Mouse (Mus musculus): ENCODE measurements around the gene Ypel3. TPM values are rescaled to one million over a fixed set of nuclear protein-coding genes. Genes with fewer than 3 reads are reported as not detected.

The Ypel3 gene
- total and polyA plus RNA-seq, 3 experiments = 33.9 to 44.0 (median 38.9) TPM

GRCm38 (mm10) chr7:126797411-126798126, 20.8 kb downstream of the Ypel3 start, which contains the start of gene Fam57b:
Gene Fam57b, plus strand, starts transcription at chr7:126797668.
- peak within 1 kb of the TSS; percentile 99 for H3K27ac ChIP-seq (ENCODE audit: insufficient read depth, low read depth)
- no peak for DNase-seq (ENCODE audit: extremely low read depth)
- peak within 1 kb of the TSS; percentile 80 to 100 (median 95) for H3K4me3 ChIP-seq (replicated peaks in 1 of 3; ENCODE audit: low read depth in 2 of 3, low read length in 2 of 3, poor library complexity in 1 of 3)
- peaks cover 6 to 55% of the 10 kb centered on the region in 2 experiments; a peak in 3 of 4 replicates for H3K4me1 ChIP-seq (ENCODE audit: control insufficient read depth in 1 of 2, insufficient read depth in 2 of 2)
- H3K9ac ChIP-seq (ENCODE audit: insufficient read depth, low read depth) = peak within 1 kb of the TSS; percentile 96
- in situ Hi-C loops (cut with MboI; ENCODE audit: low pct_ligation_motif_present, low pct_unique_long_range_greater_than_20kb, low sequenced_read_pairs) (no loop called here), dilution Hi-C loops (cut with MboI; ENCODE audit: extremely low pct_ligation_motif_present, extremely low pct_unique_long_range_greater_than_20kb, low sequenced_read_pairs) (no loop called here)
- H3K9me3 ChIP-seq (replicated peaks; ENCODE audit: low read length) = no peaks in the 10 kb centered on the region
- peak within 1 kb of the TSS; percentile 71 for H3K4me2 ChIP-seq (ENCODE audit: insufficient read depth, low read depth, poor library complexity, severe bottlenecking)
- peaks cover 26% of the 10 kb centered on the region for H3K79me2 ChIP-seq (replicated peaks; ENCODE audit: control insufficient read depth, extremely low read depth, insufficient read depth, poor library complexity, severe bottlenecking)
- TF ChIP-seq CTCF (conservative IDR thresholded peaks at IDR 0.05 in 1 of 2, IDR thresholded peaks at IDR 0.05 in 1 of 2; ENCODE audit: low read depth in 2 of 2, low read length in 2 of 2) = no peak
- no peak for TF ChIP-seq ZNF384 (IDR thresholded peaks at IDR 0.05; ENCODE audit: low read depth, low read length)
- no peaks in the 10 kb centered on the region for H3K27me3 ChIP-seq (replicated peaks)
- peaks cover 30 to 48% of the 10 kb centered on the region in 2 experiments for H3K36me3 ChIP-seq (replicated peaks in 1 of 2; ENCODE audit: control insufficient read depth in 1 of 2, insufficient read depth in 1 of 2, low read length in 1 of 2)

GRCm38 (mm10) chr7:126798127-126799049, 21.6 kb downstream of the Ypel3 start:
- H3K36me3 ChIP-seq (replicated peaks in 1 of 2; ENCODE audit: control insufficient read depth in 1 of 2, insufficient read depth in 1 of 2, low read length in 1 of 2) = peaks cover 30 to 49% of the 10 kb centered on the region in 2 experiments
- peaks cover 6 to 48% of the 10 kb centered on the region in 2 experiments; a peak in 3 of 4 replicates for H3K4me1 ChIP-seq (ENCODE audit: control insufficient read depth in 1 of 2, insufficient read depth in 2 of 2)

More at GRCm38 (mm10) chr7:126798127-126799049, 21.6 kb downstream of the Ypel3 start:
- peak overlapping the region; percentile 80 to 100 (median 95) for H3K4me3 ChIP-seq (replicated peaks in 1 of 3; ENCODE audit: low read depth in 2 of 3, low read length in 2 of 3, poor library complexity in 1 of 3)
- dilution Hi-C loops (cut with MboI; ENCODE audit: extremely low pct_ligation_motif_present, extremely low pct_unique_long_range_greater_than_20kb, low sequenced_read_pairs) = no loop called here
- in situ Hi-C loops (cut with MboI; ENCODE audit: low pct_ligation_motif_present, low pct_unique_long_range_greater_than_20kb, low sequenced_read_pairs) = no loop called here
- peak; percentile 59 for DNase-seq (ENCODE audit: extremely low read depth)
- TF ChIP-seq POLR2A (IDR thresholded peaks at IDR 0.05; ENCODE audit: low read depth, low read length) = no peak
- TF ChIP-seq MAFK (IDR thresholded peaks at IDR 0.05; ENCODE audit: insufficient replicate concordance, low read length) = peak; percentile 71; the same call in 1 of the 2 replicates
- TF ChIP-seq BHLHE40 (IDR thresholded peaks at IDR 0.05; ENCODE audit: low read depth, low read length) = peak; percentile 90
- no peak for TF ChIP-seq E2F4 (IDR thresholded peaks at IDR 0.05; ENCODE audit: insufficient replicate concordance, low read depth, low read length)
- TF ChIP-seq KAT2A (IDR thresholded peaks at IDR 0.05; ENCODE audit: insufficient replicate concordance, low read length) = no peak
- TF ChIP-seq ETS1 (conservative IDR thresholded peaks at IDR 0.05; ENCODE audit: low read depth, low read length) = no peak
- no peak for TF ChIP-seq IRF4 (IDR thresholded peaks at IDR 0.05; ENCODE audit: low read depth, low read length)
- no peak for TF ChIP-seq NELFE (IDR thresholded peaks at IDR 0.05; ENCODE audit: low read depth, low read length)
- TF ChIP-seq ZC3H11A (IDR thresholded peaks at IDR 0.05; ENCODE audit: low read depth, low read length) = no peak
- TF ChIP-seq PAX5 (IDR thresholded peaks at IDR 0.05; ENCODE audit: low read length) = no peak
- no peak; the same call in none of the 2 replicates for TF ChIP-seq MXI1 (IDR thresholded peaks at IDR 0.05; ENCODE audit: low read depth, low read length)
- TF ChIP-seq POLR2AphosphoS2 (IDR thresholded peaks at IDR 0.05; ENCODE audit: low read depth, low read length) = 0 out of 2 replicates have a peak, but pooled peaks have one; percentile 5
- TF ChIP-seq SIN3A (IDR thresholded peaks at IDR 0.05; ENCODE audit: low read length) = peak; percentile 52; the same call in 1 of the 2 replicates
- no peak for TF ChIP-seq GABPA (IDR thresholded peaks at IDR 0.05; ENCODE audit: insufficient replicate concordance, low read depth, low read length)
- TF ChIP-seq JUN (IDR thresholded peaks at IDR 0.05; ENCODE audit: insufficient read depth, low read depth, low read length) = no peak
- peak; percentile 44; the same call in 1 of the 2 replicates for TF ChIP-seq MAX (IDR thresholded peaks at IDR 0.05; ENCODE audit: low read length)
- H3K27ac ChIP-seq (ENCODE audit: insufficient read depth, low read depth) = peak overlapping the region; percentile 99
- peak overlapping the region; percentile 96 for H3K9ac ChIP-seq (ENCODE audit: insufficient read depth, low read depth)
- no peaks in the 10 kb centered on the region for H3K27me3 ChIP-seq (replicated peaks)
- peak overlapping the region; percentile 71 for H3K4me2 ChIP-seq (ENCODE audit: insufficient read depth, low read depth, poor library complexity, severe bottlenecking)
- H3K9me3 ChIP-seq (replicated peaks; ENCODE audit: low read length) = no peaks in the 10 kb centered on the region
- H3K79me2 ChIP-seq (replicated peaks; ENCODE audit: control insufficient read depth, extremely low read depth, insufficient read depth, poor library complexity, severe bottlenecking) = peaks cover 26% of the 10 kb centered on the region

All from CH12.LX (cell line).